Mouse (Mus musculus) cerebellum, adult (tissue): ENCODE results near the gene 6330409D20Rik.

Experiments used
- ATAC-seq: cut with Nextera tagmentation; 2 replicates; pipeline ENCODE4 v1.9.2; 2017; ENCODE audit warnings: mild to moderate bottlenecking, moderate library complexity, mixed read lengths; ENCODE audit not compliant: insufficient number of reproducible peaks, low FRiP score, low TSS enrichment

The 6330409D20Rik gene

DNA sequence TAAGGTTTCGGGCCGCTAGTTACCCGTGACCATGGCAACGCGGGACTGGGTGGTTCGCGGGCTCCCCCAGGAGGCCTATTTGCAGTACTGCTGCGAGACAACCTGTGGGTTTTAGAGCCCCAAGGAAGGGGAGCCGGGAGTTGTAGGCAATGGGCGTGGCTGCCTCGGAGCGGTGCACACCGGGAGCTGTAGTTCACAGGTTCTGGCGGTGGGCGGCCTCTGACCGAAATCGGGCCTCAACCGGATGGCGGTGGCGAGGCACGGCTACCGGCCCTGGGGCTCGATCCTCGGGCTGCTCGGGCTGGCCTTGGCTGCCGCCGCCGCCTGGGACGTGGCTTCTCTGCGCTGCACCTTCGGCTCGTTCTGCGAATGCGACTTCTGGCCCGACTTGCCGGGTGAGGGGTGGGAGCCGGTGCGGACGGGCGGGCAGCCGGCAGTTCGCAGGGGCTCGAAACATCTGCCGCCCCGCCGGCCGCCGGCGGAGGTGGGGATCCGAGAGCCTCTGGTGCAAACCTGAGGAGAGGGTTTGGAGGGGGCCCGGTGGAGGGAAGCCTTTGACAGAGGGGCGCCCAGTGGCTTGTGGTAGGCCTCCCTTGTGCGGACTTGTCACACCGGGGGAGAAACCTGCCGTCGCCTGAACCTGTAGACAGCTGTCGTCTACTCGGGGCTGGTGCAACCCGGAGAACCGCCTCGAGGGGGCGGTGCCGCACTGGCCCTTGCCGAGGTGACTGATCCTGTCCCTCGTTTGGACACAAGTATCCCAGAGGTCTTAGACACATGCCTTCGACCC lies 16.4 kb upstream of the 6330409D20Rik start, which contains the start of gene Tor2a:
Gene Tor2a, plus strand, starts transcription at position 179 of the 790 bp plus-strand sequence.
- peak; percentile 92 for ATAC-seq

GRCm38 (mm10) chr2:32756674-32757055 lies 15.8 kb upstream of the 6330409D20Rik start:
- 0 out of 2 replicates have a peak, but pooled peaks have one; percentile 2 for ATAC-seq

GRCm38 (mm10) chr2:32752181-32752580 lies 11.4 kb upstream of the 6330409D20Rik start:
- ATAC-seq, result no peak

DNA sequence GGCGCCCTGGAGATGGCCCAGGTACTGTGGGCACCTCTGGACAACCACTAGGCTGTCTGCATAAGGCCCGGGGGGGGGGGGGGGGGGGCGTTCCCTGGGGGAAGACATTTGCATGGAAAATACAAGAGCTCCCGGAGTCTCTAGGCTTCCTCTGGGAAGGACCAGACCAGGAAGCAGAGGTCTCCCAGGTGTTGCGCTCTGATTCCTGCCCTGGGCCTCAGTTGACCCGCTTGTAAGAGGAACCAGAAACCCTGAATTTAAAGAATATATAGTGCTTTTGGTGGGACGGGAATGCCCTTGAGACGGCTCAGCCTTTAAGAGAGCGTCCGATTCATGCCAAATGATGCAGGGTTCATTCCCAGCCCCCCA lies 10.8 kb upstream of the 6330409D20Rik start:
- no peak for ATAC-seq

DNA sequence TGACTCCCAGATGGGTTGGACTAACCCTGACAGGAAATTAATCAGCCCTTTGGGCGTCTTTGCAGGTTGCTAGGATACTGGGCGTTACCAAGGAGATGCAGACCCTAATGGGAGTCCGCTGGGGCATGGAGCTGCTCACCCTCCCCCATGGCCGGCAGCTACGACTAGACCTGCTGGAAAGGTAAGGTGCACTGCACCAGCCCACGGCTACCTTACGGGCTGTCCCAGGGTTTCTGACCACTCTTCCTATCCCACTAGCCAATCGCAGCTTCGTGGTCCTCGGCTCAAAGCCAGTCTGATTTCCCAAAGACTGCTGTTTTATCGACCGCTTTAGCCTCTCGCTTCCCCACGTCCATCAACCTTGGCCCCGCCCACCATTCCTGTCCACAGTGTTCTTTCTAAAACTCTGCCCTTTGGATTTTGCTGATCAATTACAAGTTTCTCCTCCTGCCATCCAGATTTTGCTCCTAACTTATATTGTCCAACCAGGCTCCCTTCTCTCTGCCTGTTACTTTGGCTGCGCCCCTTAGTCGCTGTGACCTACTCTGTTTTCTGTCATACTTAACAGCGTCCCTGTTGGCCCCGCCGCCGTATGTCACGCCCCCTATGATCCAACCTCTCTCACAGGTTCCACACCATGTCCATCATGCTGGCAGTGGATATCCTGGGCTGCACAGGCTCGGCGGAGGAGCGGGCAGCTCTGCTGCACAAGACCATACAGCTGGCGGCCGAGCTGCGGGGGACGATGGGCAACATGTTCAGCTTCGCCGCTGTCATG lies 10.3 kb upstream of the 6330409D20Rik start:
- no peak for ATAC-seq

DNA sequence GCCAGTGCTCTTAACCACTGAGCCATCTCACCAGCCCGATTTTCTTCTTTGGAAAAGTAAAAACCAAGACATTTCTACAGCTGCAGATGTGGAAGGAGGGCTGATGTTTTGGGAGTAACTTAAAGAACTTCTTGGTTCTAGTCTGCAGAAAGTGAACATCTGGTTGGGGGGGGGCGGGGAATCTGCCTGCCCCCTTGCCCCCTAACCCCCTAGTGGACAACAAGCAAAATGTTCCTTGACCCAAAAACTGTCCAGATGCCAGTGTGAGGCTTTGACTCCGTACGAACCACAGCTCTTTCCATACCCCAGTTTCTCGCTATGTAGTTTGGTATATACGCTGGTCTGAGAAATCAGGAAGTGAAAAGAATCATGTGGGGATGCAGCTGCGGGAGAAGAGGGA lies 9.4 kb upstream of the 6330409D20Rik start:
- ATAC-seq, result no peak

GRCm38 (mm10) chr2:32749082-32749481 lies 8.3 kb upstream of the 6330409D20Rik start:
- no peak for ATAC-seq

- no peak for ATAC-seq
These were observed 3.6 kb upstream of the 6330409D20Rik start for GRCm38 (mm10) chr2:32744272-32744982.

- ATAC-seq, result peak; percentile 91
These were observed 1.3 kb upstream of the 6330409D20Rik start for GRCm38 (mm10) chr2:32742173-32742531.

- ATAC-seq, result no peak; the same call in 1 of the 2 replicates
These were observed 707 bp upstream of the 6330409D20Rik start for GRCm38 (mm10) chr2:32741273-32742172.

DNA sequence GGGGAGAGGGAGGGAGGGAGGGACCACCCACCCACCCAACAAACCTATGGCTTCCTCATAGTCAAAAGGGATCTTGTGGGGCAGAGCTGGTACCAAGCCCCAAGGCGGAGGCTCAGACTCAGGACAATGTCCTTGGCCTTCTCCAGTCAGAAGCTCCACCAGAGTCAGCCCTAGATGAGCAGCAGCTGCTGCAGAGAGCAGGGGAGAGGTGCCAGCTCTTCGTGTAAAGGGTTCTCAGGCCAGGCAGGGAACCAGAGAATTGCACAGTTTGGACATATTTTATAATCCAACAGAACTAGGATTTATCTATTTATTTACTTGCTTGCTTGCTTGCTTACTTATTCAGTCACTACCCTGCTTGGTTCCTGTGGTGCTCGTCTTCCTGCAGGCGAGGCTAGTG lies 1.5 kb downstream of the 6330409D20Rik start:
- no peak for ATAC-seq

- no peak for ATAC-seq
These were observed 3.8 kb downstream of the 6330409D20Rik start for GRCm38 (mm10) chr2:32737008-32737407.

DNA sequence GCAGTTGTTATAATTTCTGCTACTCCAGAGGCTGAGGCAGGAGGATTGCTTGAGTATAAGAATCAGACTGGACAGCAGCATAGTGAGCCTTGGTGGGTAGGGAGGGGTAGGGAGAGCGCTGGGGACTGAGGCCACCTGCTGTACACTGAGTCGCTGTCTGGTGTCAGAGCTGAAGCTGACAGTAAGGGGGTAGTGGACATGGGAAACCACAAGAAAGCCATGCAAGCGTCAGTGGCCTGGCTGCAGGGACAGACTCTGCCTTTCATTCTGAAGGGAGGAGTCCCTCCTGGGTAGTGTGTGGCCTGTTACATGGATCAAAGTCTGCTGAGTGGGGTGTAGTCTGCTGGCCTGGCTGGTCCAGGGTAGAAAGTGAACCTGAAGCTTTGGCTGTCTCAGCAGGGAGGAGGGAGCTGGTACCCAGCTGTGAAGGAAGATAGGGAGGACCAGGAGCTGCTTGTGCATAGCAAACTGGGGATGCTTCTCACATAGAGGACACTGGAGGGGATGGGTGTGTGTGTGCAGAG lies 4.4 kb downstream of the 6330409D20Rik start:
- ATAC-seq, result no peak

DNA sequence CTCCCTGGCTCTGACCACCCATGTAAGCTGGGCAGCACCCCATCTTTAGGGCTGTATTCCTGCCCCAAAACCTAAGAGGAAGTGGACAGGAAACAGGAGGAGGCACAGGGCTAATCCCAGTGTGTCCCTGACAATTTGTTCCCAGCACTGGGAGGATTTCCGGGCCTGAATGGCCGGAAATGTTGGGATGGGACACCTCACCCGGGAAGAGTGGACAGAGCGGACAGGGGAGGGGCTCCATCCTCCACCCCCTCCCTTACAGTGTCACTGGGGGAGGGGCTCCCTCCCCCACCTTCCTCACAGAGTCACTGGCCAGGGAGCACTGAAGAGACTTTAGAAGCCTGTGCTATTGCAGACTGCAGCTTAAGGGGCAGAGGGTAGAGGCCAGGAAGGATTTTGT lies 5.9 kb downstream of the 6330409D20Rik start:
- ATAC-seq, result no peak

DNA sequence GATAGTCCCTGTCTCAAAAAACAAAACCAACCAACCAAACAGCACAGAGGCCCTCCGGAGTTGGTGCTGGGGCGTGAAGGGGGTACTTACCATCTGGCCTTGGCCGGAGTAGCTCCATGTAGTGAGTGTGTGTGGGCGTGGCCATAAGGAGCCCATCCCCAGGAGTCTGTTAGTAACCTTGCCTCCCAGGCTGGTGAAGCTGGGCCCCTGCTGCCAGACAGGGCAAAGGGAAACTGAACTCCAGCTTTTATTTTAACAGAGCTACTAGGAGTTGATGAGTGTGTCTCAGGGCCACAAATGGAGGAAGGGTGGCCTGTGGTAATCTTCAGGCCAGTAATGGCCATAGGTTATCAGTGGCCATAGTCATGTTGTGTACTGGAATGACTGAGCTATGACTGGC lies 6.3 kb downstream of the 6330409D20Rik start:
- no peak for ATAC-seq

GRCm38 (mm10) chr2:32732695-32733094 lies 8.1 kb downstream of the 6330409D20Rik start:
- ATAC-seq, result no peak

DNA sequence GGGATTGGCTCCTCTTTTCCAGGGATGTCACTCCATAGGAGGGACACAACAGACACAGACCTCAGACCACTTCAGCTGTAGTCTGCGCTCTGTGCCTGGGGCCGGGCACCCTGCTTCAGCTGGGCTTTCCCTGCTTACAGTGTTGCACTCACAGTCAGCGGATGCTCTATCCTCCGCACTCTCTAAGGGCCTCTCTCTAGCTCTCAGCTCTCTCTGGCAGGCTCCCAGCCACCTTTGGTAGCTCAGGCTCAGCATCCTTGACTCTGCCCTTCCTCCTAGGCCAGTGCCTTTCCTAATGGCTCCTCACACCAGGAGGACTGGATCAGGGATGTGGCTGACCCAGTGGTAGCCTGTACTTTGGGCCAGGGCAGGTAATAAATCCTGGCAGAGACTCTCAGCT lies 8.9 kb downstream of the 6330409D20Rik start:
- ATAC-seq, result no peak

DNA sequence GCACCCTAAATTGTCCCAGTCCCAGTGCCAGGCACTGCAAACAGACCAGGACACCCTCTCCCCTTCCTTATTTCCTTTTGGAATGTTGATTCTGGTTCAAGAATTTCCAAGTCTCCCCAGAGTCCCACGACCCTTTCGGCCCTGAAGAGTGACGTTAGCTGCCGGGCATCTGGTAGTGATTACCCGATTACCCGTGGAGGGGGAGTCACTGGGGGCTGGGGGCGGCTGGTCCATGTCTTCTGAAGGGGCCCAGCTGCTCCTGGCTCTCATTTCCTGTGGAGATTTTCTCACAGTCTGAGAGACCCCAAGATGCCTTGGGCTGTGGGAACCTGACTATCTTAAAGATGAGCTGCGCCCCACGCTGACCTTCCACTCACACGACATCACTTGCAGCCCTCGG lies 10.0 kb downstream of the 6330409D20Rik start:
- no peak for ATAC-seq

DNA sequence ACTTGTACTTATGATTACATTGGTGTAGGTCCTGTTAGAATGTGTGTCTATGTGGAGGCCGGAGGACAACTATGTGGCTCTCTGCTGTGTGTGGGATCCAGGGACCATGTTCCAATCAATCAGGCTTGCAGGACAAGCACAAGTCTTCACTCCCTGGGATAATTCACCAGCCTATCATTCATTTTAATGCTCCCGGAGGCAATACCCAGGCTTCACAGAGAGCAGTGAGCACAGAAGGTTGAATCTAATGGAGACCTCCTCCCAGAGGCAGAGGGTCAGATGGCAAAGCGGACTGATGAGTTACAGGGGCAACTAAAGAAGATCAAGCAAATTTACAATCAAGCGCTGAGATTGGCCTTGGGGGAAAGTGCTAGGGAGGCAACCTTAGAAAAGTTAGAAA lies 11.3 kb downstream of the 6330409D20Rik start:
- no peak for ATAC-seq

DNA sequence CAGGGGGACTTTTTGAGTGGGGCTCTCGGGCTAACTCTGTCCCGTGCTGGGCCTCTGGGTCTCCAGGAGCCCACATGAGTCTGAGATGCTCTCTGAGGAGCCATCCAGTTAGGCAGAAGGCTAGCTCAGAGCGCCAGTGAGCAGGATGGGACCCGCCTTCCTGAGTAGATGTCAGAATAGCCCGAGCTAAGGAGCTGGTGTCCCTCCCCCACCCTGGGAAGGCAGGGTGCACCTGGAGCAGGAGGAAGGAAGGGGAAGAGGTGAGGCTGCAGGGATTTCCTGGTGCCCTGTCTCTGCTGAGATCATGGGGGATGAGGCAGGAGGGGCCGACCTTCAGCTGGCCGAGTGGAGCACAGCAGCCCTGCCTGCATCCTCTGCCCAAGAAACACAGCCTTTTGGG lies 12.4 kb downstream of the 6330409D20Rik start:
- ATAC-seq, result no peak
